Mouse (Mus musculus): ENCODE results near the gene Slc9a9.

DNA sequence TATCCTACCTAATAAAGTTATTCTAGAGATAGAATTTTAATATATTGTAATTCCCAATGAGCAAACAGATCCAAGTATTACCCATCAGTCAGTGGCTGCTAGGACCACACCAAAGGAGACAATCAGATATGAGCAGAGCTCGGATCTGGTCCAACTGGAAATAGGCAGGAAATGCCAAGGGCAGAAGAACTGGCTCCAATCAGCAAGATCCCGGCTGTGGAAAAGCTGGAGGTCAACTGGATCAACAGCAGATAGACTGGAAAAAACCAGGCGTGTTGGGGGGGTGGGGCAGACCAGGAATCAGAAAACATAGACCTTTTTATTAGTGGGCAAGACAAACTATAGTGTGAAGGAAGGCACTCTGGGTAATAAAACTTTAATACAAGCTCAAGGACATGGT lies 550.3 kb downstream of the Slc9a9 start:
- TF ChIP-seq CTCF (IDR thresholded peaks at IDR 0.05; ENCODE audit: extremely low read depth, insufficient read depth, low read length), result no peak
- no peak for TF ChIP-seq POLR2A (IDR thresholded peaks at IDR 0.05; ENCODE audit: extremely low read depth, insufficient read depth, low read length)
